Mouse (Mus musculus) thymus, adult 2 months (tissue): ENCODE data around the gene Fnbp1l. TPM values are rescaled to one million over a fixed set of nuclear protein-coding genes. Genes with fewer than 3 reads are reported as not detected.

Source experiments
- DNase-seq: peaks from one replicate; pipeline ENCODE4 v3.0.0; 2021
- H3K27ac ChIP-seq: fragments of 200-500 bp; 2 replicates; pipeline ENCODE4 v1.5.1; 2012; ENCODE audit warnings: low read length, control low read depth; ENCODE audit not compliant: control insufficient read depth, insufficient read depth
- H3K27me3 ChIP-seq: fragments of 200-500 bp; 2 replicates; pipeline ENCODE4 v1.6.1; 2012; ENCODE audit warnings: mild to moderate bottlenecking, low read length, moderate library complexity, mixed read lengths; ENCODE audit not compliant: control insufficient read depth, insufficient read depth
- H3K36me3 ChIP-seq: fragments of 200-500 bp; 2 replicates; pipeline ENCODE4 v1.6.1; 2012; ENCODE audit warnings: mild to moderate bottlenecking, low read length, moderate library complexity; ENCODE audit not compliant: control insufficient read depth, insufficient read depth
- H3K4me1 ChIP-seq: fragments of 200-500 bp; replicated peaks from 2 replicates; pipeline ENCODE4 v1.6.1; 2012; ENCODE audit warnings: low read length; ENCODE audit not compliant: control insufficient read depth, insufficient read depth
- H3K4me3 ChIP-seq: fragments of 200-500 bp; 2 replicates; pipeline ENCODE4 v1.5.1; 2012; ENCODE audit warnings: mild to moderate bottlenecking, low read length, control low read depth, moderate library complexity; ENCODE audit not compliant: control insufficient read depth, insufficient read depth
- CTCF ChIP-seq: fragments of 200-500 bp; IDR thresholded peaks from 2 replicates; pipeline ENCODE4 v1.5.1; 2012; ENCODE audit warnings: mild to moderate bottlenecking, control low read depth, low read length, moderate library complexity, borderline replicate concordance; ENCODE audit not compliant: control insufficient read depth, poor library complexity, insufficient read depth; ENCODE audit errors: extremely low read depth
- POLR2A ChIP-seq: fragments of 200-500 bp; IDR thresholded peaks from 2 replicates; pipeline ENCODE4 v1.6.1; 2012; ENCODE audit warnings: mild to moderate bottlenecking, low read length, control low read depth, moderate library complexity; ENCODE audit not compliant: control insufficient read depth, poor library complexity, insufficient read depth; ENCODE audit errors: extremely low read depth
- WGBS: fragments of 180-500 bp; shearing (Covaris S2); methylation state at CpG from one replicate; pipeline ENCODE4 v1.1.7; 2018; 5-methylcytosine and 5-hydroxymethylcytosine counted together
- polyA plus RNA-seq: library from polyadenylated mRNA; depleted of rRNA; stranded (reverse); fragments of >200 nt; gene quantifications from 2 replicates; pipeline ENCODE4 v1.2.3, GENCODE M21; 2012

The Fnbp1l gene
- polyA plus RNA-seq, 1 experiment: 6.4 TPM

GRCm38 (mm10) chr3:122538851-122539250 is 80.7 kb downstream of the Fnbp1l start:
- DNase-seq: no peak
- Histone ChIP-seq H3K27ac (no peak overlapping the region), H3K4me3 (no peak overlapping the region), H3K36me3 (no peaks in the 10 kb centered on the region), H3K27me3 (no peaks in the 10 kb centered on the region), H3K4me1 (no peaks in the 10 kb centered on the region)
- TF ChIP-seq POLR2A (no peak), CTCF (no peak)
- WGBS: 97% methylated on average over 2 of the region's 2 CpGs

- DNase-seq: no peak
- no peak overlapping the region for H3K27ac ChIP-seq
- no peaks in the 10 kb centered on the region for H3K36me3 ChIP-seq
- H3K4me3 ChIP-seq: no peak overlapping the region
- WGBS: 97% methylated on average over 8 of the region's 8 CpGs
- no peak for TF ChIP-seq POLR2A
- H3K27me3 ChIP-seq: no peaks in the 10 kb centered on the region
- no peaks in the 10 kb centered on the region for H3K4me1 ChIP-seq
Observed at GRCm38 (mm10) chr3:122535938-122536703, 83.4 kb downstream of the Fnbp1l start.

DNA sequence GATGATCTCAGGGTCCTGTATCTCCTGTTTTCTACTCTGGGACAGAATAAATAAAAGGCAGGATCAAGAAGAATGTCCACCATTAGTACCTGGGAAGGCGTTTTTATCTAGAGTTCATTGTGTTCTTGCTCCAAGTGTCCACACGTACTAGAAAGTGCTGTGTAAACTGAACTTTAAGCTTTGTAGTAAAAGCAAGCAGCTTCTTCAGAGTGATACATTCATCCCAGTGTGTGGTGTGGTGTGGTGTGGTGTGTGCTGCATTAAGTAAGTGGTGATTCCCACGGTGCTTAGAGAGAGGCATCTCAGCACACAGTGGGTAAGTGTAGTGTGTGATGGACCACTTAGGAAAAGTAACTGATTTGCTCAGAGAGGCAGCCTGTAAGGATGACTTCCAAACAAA is 91.0 kb downstream of the Fnbp1l start:
- Histone ChIP-seq H3K27me3 (no peaks in the 10 kb centered on the region), H3K36me3 (no peaks in the 10 kb centered on the region), H3K4me3 (no peak overlapping the region), H3K27ac (no peak overlapping the region), H3K4me1 (no peaks in the 10 kb centered on the region)
- TF ChIP-seq POLR2A (no peak), CTCF (no peak)
- 94% methylated on average over 3 of the region's 3 CpGs for WGBS
- no peak for DNase-seq

GRCm38 (mm10) chr3:122521294-122521693 is 98.2 kb downstream of the Fnbp1l start:
- TF ChIP-seq POLR2A: no peak
- TF ChIP-seq CTCF: no peak
- DNase-seq: no peak
- no peaks in the 10 kb centered on the region for H3K36me3 ChIP-seq
- H3K27ac ChIP-seq: no peak overlapping the region
- H3K27me3 ChIP-seq: no peaks in the 10 kb centered on the region
- no peaks in the 10 kb centered on the region for H3K4me1 ChIP-seq
- WGBS: 38% methylated on average over 1 of the region's 1 CpGs
- no peak overlapping the region for H3K4me3 ChIP-seq

DNA sequence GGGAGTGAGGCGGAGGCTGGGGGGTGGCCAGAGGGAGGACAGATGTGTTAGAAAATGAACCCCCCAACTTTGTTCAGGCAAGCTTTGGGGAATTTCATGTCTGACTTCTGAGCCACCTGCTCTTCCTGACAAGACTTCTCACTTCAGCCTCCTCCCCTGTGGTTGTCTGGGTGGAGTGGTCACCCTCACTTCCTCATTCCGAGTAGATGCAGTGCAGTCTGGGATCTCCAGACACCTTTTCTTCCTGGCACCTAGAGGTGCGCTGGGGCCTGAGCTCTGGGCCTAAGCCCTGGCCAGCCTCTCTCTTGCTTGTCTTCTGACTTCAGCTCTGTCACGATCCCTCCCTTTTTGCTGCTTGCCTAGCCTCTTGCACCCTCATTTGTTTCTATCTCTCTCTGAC is 98.6 kb downstream of the Fnbp1l start:
- no peaks in the 10 kb centered on the region for H3K4me1 ChIP-seq
- H3K27me3 ChIP-seq: no peaks in the 10 kb centered on the region
- DNase-seq: no peak
- 52% methylated on average over 4 of the region's 4 CpGs for WGBS
- H3K27ac ChIP-seq: no peak overlapping the region
- TF ChIP-seq POLR2A (no peak), CTCF (no peak)
- H3K36me3 ChIP-seq: no peaks in the 10 kb centered on the region
- no peak overlapping the region for H3K4me3 ChIP-seq

DNA sequence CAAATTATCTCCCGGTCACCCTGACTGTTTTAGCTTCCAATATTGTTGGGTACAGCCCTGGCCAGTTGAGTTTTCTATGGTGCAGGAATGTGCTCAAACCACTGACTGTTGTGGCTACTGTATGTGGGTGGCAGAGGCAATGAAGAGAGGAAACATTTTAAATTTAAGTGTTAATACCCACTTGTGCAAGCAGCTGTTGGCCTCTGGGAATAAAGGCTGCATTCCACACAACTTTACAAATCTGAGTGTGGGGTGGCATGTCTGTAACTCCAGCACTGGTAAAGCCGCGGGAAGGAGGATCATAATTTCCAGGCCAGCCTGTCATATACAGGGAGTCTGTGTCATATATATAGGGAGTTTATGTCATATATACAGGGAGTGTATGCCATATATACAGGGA is 99.2 kb downstream of the Fnbp1l start:
- Histone ChIP-seq H3K4me3 (no peak overlapping the region), H3K27me3 (no peaks in the 10 kb centered on the region), H3K27ac (no peak overlapping the region), H3K4me1 (no peaks in the 10 kb centered on the region), H3K36me3 (no peaks in the 10 kb centered on the region)
- no peak for DNase-seq
- 95% methylated on average over 3 of the region's 3 CpGs for WGBS
- no peak for TF ChIP-seq POLR2A
- TF ChIP-seq CTCF: no peak

DNA sequence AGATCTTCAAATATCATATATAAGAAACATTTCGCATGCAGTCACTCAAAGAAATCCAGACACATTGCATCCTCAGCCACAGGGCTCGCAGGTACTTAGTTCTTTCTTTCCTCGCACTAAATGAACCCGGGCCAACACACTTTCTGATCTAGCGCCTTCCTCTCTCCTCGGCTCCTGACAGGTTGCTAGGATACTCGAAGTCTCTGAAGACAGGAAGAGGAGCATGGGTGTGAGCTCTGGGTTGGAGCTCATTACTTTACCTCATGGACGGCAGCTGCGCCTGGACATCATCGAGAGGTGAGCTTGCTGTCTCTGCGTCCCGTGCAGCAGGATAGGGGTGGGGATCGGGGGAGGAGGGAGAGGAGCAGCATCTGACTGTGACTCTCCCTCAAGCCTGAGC is 100.4 kb downstream of the Fnbp1l start:
- Histone ChIP-seq H3K27ac (no peak overlapping the region), H3K27me3 (no peaks in the 10 kb centered on the region), H3K4me3 (no peak overlapping the region), H3K36me3 (no peaks in the 10 kb centered on the region), H3K4me1 (no peaks in the 10 kb centered on the region)
- TF ChIP-seq CTCF (no peak), POLR2A (no peak)
- DNase-seq: no peak
- 74% methylated on average over 13 of the region's 13 CpGs for WGBS
